7 mouse cellular contexts compared by ENCODE assay signal in the genomic region with DNA sequence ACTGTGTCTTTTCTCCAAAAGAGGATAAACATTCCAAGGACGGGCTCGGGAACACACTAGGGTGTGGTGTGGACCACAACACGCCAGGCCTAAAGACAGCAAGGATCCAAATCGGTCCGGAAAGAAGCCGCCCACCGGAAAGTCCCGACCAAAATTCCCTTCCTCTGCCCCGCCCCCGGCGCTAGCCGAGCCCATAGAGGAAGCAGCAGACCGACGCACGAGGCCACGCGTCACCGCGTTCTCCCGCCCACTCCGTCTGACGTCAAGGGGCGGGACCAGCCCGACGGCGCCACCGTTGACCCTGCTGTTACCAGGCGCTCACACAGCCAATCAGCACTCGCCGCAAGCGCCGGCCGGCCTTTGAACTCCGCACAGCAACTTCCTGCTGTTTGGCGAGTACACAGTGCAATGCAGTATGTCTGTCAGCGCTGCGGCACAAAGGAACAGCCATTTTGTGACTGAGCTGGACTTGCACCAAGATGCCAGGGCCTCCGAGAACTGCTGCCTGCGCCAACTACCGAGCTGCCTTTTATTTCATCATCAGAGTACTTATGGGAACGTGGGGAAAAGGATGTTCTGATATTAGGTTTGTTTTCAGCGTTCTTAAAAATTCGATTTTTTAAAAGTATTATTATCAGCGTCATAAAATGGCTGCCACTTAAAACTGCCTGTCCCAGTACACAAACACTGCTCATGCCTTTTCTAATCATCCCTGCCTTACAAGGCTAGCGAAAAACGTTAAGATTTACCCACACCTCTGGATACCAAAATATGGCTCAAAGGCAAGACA. TPM values are rescaled to one million over a fixed set of nuclear protein-coding genes. Genes with fewer than 3 reads are reported as not detected.
DNase-seq lines count a peak whose midpoint lies in the region; ATAC-seq and TF ChIP-seq lines count a peak whose summit lies in the region.

No protein-coding gene starts in this region.

- H3K27me3 ChIP-seq in embryonic facial prominence, embryonic 12.5 days: no peaks in the 10 kb centered on the region
- no peaks in the 10 kb centered on the region for H3K27me3 ChIP-seq in kidney, adult 2 months (replicated peaks; ENCODE audit: control insufficient read depth, insufficient read depth, low read length)
- no peaks in the 10 kb centered on the region for H3K27me3 ChIP-seq in limb, embryonic 12.5 days
- no peaks in the 10 kb centered on the region for H3K27me3 ChIP-seq in midbrain, embryonic 15.5 days (replicated peaks)
- H3K27me3 ChIP-seq in spleen, adult 2 months (ENCODE audit: control insufficient read depth, insufficient read depth, low read length): no peaks in the 10 kb centered on the region

- H3K27ac ChIP-seq in embryonic facial prominence, embryonic 12.5 days: peak overlapping the region; percentile 96
- peak overlapping the region; percentile 98 for H3K27ac ChIP-seq in kidney, adult 2 months (ENCODE audit: insufficient read depth, low read depth, low read length)
- H3K27ac ChIP-seq in limb, embryonic 12.5 days: peak overlapping the region; percentile 96
- peak overlapping the region; percentile 87 for H3K27ac ChIP-seq in midbrain, embryonic 15.5 days
- peak overlapping the region; percentile 95 for H3K27ac ChIP-seq in spleen, adult 2 months (ENCODE audit: insufficient read depth, low read length)

- WGBS in embryonic facial prominence, embryonic 12.5 days: under 1% methylated on average over 46 of the region's 46 CpGs
- under 1% methylated on average over 46 of the region's 46 CpGs for WGBS in kidney, adult 2 months
- under 1% methylated on average over 46 of the region's 46 CpGs for WGBS in limb, embryonic 12.5 days
- under 1% methylated on average over 46 of the region's 46 CpGs for WGBS in midbrain, embryonic 15.5 days
- WGBS in spleen, adult 2 months: under 1% methylated on average over 46 of the region's 46 CpGs

- peak; percentile 100 for DNase-seq in adrenal gland, postnatal 25 days
- peak; percentile 100 for DNase-seq in heart, adult 11 months
- DNase-seq in kidney, adult 2 months: peak; percentile 100
- DNase-seq in spleen, adult 2 months (ENCODE audit: low read depth in 1 of 2, low spot score in 2 of 2): peak; percentile 98 to 99

- no peaks in the 10 kb centered on the region for H3K9me3 ChIP-seq in embryonic facial prominence, embryonic 12.5 days
- no peaks in the 10 kb centered on the region for H3K9me3 ChIP-seq in limb, embryonic 12.5 days
- no peaks in the 10 kb centered on the region for H3K9me3 ChIP-seq in midbrain, embryonic 15.5 days

- 0 out of 2 replicates have a peak, but pooled peaks have one; percentile 3 for TF ChIP-seq CTCF in kidney, adult 2 months (conservative IDR thresholded peaks at IDR 0.05; ENCODE audit: insufficient read depth, insufficient read length, low read depth, low read length)
- TF ChIP-seq CTCF in spleen, adult 2 months (IDR thresholded peaks at IDR 0.05; ENCODE audit: extremely low read depth, insufficient read depth, insufficient read length, insufficient replicate concordance): no peak

- H3K36me3 ChIP-seq in embryonic facial prominence, embryonic 12.5 days: no peaks in the 10 kb centered on the region
- H3K36me3 ChIP-seq in kidney, adult 2 months (ENCODE audit: control insufficient read depth, insufficient read depth, low read length): peaks cover 2% of the 10 kb centered on the region
- peaks cover 21% of the 10 kb centered on the region for H3K36me3 ChIP-seq in limb, embryonic 12.5 days
- H3K36me3 ChIP-seq in midbrain, embryonic 15.5 days (replicated peaks): no peaks in the 10 kb centered on the region
- H3K36me3 ChIP-seq in spleen, adult 2 months (ENCODE audit: control insufficient read depth, insufficient read depth, low read length): peaks cover 10% of the 10 kb centered on the region

- peak overlapping the region; percentile 48 for H3K9ac ChIP-seq in embryonic facial prominence, embryonic 12.5 days
- peak overlapping the region; percentile 68 for H3K9ac ChIP-seq in limb, embryonic 12.5 days (replicated peaks)
- H3K9ac ChIP-seq in midbrain, embryonic 15.5 days: peak overlapping the region; percentile 52

- peak overlapping the region; percentile 69 for H3K4me2 ChIP-seq in embryonic facial prominence, embryonic 12.5 days (replicated peaks)
- H3K4me2 ChIP-seq in limb, embryonic 12.5 days: peak overlapping the region; percentile 55
- peak overlapping the region; percentile 64 for H3K4me2 ChIP-seq in midbrain, embryonic 15.5 days

- peaks cover 27% of the 10 kb centered on the region for H3K4me1 ChIP-seq in embryonic facial prominence, embryonic 12.5 days
- H3K4me1 ChIP-seq in kidney, adult 2 months (ENCODE audit: control insufficient read depth, insufficient read depth, low read length): peaks cover 32% of the 10 kb centered on the region
- H3K4me1 ChIP-seq in limb, embryonic 12.5 days (replicated peaks): peaks cover 34% of the 10 kb centered on the region
- peaks cover 36% of the 10 kb centered on the region for H3K4me1 ChIP-seq in midbrain, embryonic 15.5 days
- peaks cover 12% of the 10 kb centered on the region for H3K4me1 ChIP-seq in spleen, adult 2 months (ENCODE audit: control insufficient read depth, insufficient read depth, insufficient read length)

- TF ChIP-seq POLR2A in kidney, adult 2 months (IDR thresholded peaks at IDR 0.05; ENCODE audit: low read depth, low read length): peak; percentile 76
- TF ChIP-seq POLR2A in spleen, adult 2 months (IDR thresholded peaks at IDR 0.05; ENCODE audit: low read depth, low read length): peak; percentile 93

- H3K4me3 ChIP-seq in embryonic facial prominence, embryonic 12.5 days: peak overlapping the region; percentile 45
- H3K4me3 ChIP-seq in kidney, adult 2 months (ENCODE audit: insufficient read depth, low read depth, low read length): peak overlapping the region; percentile 57
- peak overlapping the region; percentile 45 for H3K4me3 ChIP-seq in limb, embryonic 12.5 days (replicated peaks)
- peak overlapping the region; percentile 45 for H3K4me3 ChIP-seq in midbrain, embryonic 15.5 days
- peak overlapping the region; percentile 58 for H3K4me3 ChIP-seq in spleen, adult 2 months (ENCODE audit: extremely low read depth, insufficient read depth, insufficient read length)

- ATAC-seq in embryonic facial prominence, embryonic 12.5 days (ENCODE audit: insufficient number of reproducible peaks, insufficient read depth, low FRiP score, low TSS enrichment): peak; percentile 99
- peak; percentile 99 for ATAC-seq in limb, embryonic 12.5 days (ENCODE audit: insufficient number of reproducible peaks, insufficient read depth, low FRiP score, low TSS enrichment, low read depth)
- ATAC-seq in midbrain, embryonic 15.5 days (replicated peaks): peak; percentile 99

RNA-seq across cellular contexts. Expression of a gene that starts 3.8 kb away (rescaled TPM):
- total RNA-seq in adrenal gland, postnatal 25 days (2021): 50.0 and 57.4 TPM in 2 replicates
- polyA plus RNA-seq in embryonic facial prominence, embryonic 12.5 days (2016; fragmentation: Nextera tagmentation; extraction: Ambion mirVana): 57.9 and 65.0 TPM in 2 replicates
- polyA plus RNA-seq in kidney, adult 2 months (2012; rRNA removed): 33.9 and 36.9 TPM in 2 replicates
- 66.8 and 70.3 TPM in 2 replicates for polyA plus RNA-seq in limb, embryonic 12.5 days (2016; fragmentation: Nextera tagmentation; extraction: Ambion mirVana)
- 48.6 and 52.4 TPM in 2 replicates for polyA plus RNA-seq in midbrain, embryonic 15.5 days (2015; fragmentation: Nextera tagmentation; extraction: Ambion mirVana)
- polyA plus RNA-seq in spleen, adult 2 months (2012; rRNA removed): 48.6 and 52.5 TPM in 2 replicates

Comparison
In these comparisons a context has a peak if more than half of its experiments do, and no peak if none do; other contexts are left out.
1. Peak in every context shown above with its lines: DNase-seq, ATAC-seq, H3K4me3 ChIP-seq and H3K27ac ChIP-seq.